Mouse (Mus musculus) C2C12 (cell line): ENCODE measurements around the gene Kat2a.

Experiments
- CTCF ChIP-seq: IDR thresholded peaks from one replicate; pipeline ENCODE4 v1.5.1; 2011; ENCODE audit not compliant: control insufficient read depth, insufficient read depth, insufficient read length
- MAX ChIP-seq: IDR thresholded peaks from one replicate; pipeline ENCODE4 v1.6.1; 2011; ENCODE audit warnings: mild to moderate bottlenecking, control low read depth
- MYOD1 ChIP-seq: IDR thresholded peaks from one replicate; pipeline ENCODE4 v1.6.1; 2011; ENCODE audit warnings: low read depth; ENCODE audit not compliant: control insufficient read depth, insufficient read length
- USF1 ChIP-seq: IDR thresholded peaks from one replicate; pipeline ENCODE4 v1.6.1; 2011; ENCODE audit warnings: low read depth, mild to moderate bottlenecking, control low read depth, moderate library complexity

GRCm38 (mm10) chr11:100728601-100729000 lies 16.3 kb upstream of the Kat2a start:
- TF ChIP-seq MYOD1 (no peak), CTCF (no peak), MAX (no peak), USF1 (no peak)
